Mouse (Mus musculus) frontal cortex, postnatal 36 days (tissue): ENCODE results near the gene Mob2.

Experiments
- DNase-seq, 2 experiments: peaks; one replicate each; pipeline ENCODE4 v3.0.0; 2022; ENCODE audit warnings: low spot score in 2 of 2

Gene Mob2

DNA sequence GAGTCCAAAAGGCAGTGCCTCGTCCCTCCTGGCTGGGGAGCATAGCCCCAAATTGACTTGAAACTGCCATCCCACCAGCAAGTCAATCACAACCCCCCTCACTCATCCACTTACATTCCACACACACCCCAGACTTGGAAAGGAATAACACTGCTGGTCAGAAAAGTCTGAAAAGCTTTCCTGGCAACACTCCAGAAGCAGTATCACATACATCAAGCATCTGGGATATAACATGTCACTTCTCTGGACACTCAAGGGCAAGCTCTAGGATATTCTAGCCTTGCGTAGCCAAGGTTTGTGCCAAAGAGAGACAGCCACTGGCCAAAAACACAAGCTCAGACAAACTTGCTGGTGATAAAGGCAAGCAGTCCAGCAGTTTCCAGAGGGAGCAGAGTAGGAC lies 35.7 kb downstream of the Mob2 start:
- no peak for DNase-seq

DNA sequence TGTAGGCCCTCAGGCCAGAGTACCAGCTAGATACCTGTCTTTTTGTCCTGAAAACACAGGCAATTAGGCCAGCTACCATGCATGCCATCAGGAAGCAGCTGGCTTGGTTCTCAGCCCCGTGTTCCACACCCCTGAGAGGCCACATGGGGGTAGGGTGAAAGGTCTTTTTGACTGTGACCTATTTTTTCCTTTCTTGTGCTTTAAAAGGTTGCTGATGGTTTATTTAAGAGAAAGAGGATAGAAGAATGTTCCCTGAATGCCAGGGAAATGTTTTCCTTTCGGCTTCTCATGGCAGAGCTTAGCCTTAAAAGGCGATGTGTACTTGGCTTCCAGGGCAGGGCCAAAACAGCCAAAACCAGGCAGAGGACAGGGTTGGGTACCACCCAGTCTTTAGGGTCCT lies 40.0 kb downstream of the Mob2 start:
- DNase-seq, result no peak

DNA sequence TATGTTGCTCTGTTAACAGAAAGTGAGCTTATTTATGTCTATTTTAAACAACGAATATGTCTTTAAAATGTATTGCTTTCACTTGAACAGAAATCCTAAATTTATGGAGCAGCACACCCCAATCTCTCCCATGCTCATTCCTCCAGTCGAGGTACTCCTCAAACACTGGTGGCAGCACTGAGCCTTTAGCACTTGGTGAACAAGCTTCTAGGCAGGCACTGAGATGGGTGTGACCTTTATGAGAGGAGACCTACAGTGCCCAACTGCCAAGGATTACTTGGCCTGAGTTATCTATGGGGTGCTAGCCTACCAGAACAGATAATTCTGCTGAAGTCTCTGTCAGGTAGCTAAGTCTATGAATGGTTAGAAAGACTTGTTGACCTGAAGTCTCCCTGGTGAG lies 41.2 kb downstream of the Mob2 start:
- no peak for DNase-seq

GRCm38 (mm10) chr7:142016562-142016961 lies 44.3 kb downstream of the Mob2 start:
- no peak for DNase-seq

DNA sequence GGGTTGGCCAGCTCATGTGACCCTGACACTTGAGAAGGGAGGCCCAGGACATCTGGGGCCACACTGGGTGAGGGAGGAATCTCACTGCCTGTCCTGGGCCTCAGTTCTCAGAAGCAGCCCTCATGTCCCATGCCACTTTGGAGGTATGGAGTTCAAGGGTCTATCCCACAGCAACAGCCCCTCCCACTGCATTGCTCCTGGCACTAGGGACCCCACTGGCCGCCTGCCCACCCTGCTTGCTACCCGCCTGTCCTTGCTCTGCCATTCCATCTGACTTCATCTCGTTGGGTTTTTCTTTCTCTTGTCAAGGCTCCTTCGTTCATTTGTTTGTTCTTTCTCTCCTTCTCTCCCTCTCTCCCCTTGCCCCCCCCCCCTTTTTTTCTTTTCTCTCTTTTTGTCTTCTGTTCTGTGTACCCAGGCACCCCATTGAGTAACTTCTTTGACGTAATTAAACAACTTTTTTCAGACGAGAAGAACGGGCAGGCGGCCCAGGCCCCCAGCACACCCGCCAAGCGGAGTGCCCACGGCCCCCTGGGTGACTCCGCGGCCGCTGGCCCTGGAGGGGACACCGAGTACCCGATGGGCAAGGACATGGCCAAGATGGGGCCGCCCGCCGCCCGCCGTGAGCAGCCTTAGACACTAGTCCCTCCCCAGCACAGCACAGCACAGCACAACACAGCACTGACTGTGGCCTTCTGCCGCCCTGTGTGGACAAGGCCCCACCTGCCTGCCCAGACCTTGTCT lies 59.1 kb downstream of the Mob2 start:
- DNase-seq, result no peak

DNA sequence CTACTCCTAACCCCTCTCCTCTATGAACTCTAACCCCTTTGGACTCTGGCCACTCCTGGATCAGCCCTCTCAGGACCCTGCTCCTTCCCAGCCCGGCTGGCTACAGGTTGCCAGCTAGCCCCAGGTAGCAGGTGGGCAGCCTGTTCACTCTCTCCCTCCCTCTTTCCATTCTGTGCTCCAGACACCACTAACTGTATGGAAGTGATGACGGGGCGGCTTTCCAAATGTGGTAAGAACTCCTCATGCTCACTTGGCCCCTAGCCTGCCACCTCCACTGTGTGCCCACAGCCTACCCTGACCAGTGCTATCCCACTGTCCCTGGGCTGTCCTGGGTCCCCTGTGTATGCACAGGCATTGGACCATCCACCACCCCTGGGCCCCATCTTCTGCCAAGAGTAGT lies 60.2 kb downstream of the Mob2 start:
- no peak for DNase-seq

GRCm38 (mm10) chr7:141994121-141994520 lies 66.7 kb downstream of the Mob2 start:
- DNase-seq, result no peak

DNA sequence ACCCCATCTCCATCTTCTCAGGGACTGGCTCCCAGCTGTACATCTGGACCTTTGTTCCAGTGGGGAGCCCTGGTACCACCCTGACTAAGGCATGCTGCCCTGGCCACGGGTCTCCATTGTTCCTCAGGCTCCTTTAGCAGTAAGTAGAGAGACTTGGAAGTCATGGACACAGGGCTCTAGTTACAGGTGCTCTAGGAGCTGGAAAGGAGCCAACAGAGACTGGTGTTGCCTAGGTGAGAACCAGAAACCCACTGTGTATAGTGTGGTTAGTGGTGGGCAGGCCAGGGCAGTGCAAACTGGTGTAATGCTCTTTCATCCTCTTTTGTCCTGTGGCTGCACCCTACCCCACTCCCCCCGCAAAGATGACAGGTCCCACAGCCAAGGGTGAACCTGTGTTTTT lies 69.7 kb downstream of the Mob2 start:
- DNase-seq, result no peak

- DNase-seq, result no peak
Observed at GRCm38 (mm10) chr7:141988314-141988806, 72.5 kb downstream of the Mob2 start.

DNA sequence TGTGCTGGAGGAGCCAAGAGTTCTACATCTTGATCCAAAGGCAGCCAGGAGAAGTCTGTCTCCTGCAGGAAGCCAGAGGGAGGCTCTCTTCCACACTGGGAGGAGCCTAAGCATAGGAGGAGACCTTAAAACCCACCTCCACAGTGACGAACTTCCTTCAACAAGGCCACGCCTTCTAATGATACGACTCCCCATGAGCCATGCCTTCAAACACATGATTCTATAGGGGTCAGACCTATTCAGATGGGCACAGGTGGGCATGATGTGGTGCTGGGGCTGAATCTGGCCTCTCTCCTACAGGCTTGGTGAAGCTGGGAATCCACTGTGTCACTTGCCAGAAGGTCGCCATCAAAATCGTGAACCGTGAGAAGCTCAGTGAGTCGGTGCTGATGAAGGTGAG lies 79.6 kb downstream of the Mob2 start:
- no peak for DNase-seq

DNA sequence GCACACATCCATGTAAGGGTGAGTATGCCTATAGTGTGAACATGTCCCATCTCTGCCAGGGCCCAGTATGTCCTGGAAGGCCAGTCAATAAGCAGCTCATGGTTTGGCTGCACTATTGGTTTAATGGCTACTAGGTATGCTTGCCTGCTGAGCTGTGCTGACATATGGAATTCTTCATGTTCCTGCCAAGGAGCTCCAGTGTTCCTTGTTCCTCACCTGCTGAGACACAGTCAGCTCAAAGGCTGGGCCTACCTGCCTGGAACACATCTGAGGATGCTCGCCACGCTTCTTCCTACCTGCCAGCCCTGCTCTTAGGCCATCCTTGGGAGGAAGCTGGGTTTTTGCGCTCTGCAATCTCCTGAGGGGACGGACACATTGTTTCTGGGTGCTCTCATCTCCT lies 81.6 kb downstream of the Mob2 start:
- no peak for DNase-seq

DNA sequence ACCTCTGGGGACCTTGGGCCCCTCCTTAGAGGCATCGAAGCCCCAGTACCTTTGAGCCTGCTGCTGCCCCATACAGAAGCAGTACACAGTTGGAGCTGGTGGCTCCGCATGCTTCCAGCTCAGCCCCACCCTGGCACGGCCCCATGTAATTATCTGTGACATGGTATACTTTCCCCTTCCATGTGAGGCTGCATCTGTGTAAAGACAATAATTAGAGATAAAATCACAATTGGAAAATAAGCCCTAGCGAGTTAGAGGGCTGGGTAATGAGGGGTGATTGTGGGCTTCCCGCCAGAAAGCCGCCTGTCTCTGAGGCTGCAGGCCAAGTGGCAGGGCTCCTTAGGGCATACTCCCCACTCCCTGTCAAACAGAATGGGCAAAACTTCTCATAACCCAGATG lies 82.9 kb downstream of the Mob2 start:
- no peak for DNase-seq

- DNase-seq, result peak; percentile 55 to 56
Observed at GRCm38 (mm10) chr7:141972831-141973619, 87.8 kb downstream of the Mob2 start.

- no peak for DNase-seq
Observed at GRCm38 (mm10) chr7:141966281-141966680, 94.6 kb downstream of the Mob2 start.

DNA sequence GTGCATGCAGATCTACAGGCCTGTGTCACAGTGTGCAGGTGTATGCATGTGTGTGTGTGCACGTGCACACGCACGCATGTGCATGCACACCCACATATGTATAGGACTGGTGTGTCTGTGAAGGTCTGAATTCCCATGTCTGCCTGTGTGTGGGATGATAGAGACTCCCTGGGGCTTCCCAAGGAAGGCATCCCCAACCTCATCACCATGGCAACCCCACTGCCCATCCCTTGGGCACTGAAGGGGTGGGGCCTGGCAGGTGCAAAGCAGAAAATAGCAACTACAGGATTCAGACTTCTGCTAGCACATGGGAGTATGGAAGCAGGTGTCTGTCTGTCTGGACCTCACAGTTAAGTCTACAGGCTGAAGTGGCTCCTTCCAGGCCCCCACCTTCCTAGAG lies 98.3 kb downstream of the Mob2 start:
- DNase-seq, result no peak

DNA sequence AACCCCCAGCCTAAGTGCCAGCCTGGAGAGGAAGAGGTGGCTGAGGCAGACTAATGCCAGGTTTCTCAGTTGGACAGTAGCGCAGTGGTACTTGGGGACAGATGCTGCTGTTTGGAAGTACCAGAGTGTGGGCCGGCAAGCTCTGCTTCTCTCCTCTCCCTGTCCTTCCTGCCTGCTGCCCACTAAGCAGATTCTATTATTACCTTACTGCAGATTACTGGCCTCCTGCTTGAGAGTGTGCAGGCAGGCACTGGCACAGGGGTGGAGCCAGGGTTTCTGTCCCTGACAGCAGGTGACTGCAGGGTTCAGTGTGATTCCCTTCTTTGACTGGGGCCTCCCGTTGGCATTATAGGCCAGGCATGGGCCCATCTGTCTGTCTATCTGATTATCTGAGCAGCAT lies 99.4 kb downstream of the Mob2 start:
- peak; percentile 54 to 65 for DNase-seq

- no peak for DNase-seq
Observed at GRCm38 (mm10) chr7:141960926-141961325, 99.9 kb downstream of the Mob2 start.

- no peak for DNase-seq
Observed at GRCm38 (mm10) chr7:141959133-141959532, 101.7 kb downstream of the Mob2 start.
